Mouse (Mus musculus) kidney, postnatal 0 days (tissue): ENCODE results near the gene Slc16a10. TPM values are rescaled to one million over a fixed set of nuclear protein-coding genes. Genes with fewer than 3 reads are reported as not detected.

Experiments used
- ATAC-seq: fragments of 200-750 bp; cut with Nextera tagmentation; replicated peaks from 2 replicates; pipeline ENCODE4 v1.8.0; 2017; ENCODE audit warnings: low read depth, moderate number of reproducible peaks, moderate TSS enrichment, moderate library complexity; ENCODE audit not compliant: low FRiP score
- DNase-seq: peaks from one replicate; pipeline ENCODE4 v3.0.0-alpha.2; 2016; ENCODE audit warnings: low spot score
- H3K27ac ChIP-seq: fragments of 300-500 bp; sonication (generic); 2 replicates; pipeline ENCODE4 v1.5.1; 2014; ENCODE audit warnings: mild to moderate bottlenecking
- H3K27me3 ChIP-seq: fragments of 300-500 bp; sonication (generic); 2 replicates; pipeline ENCODE4 v1.6.1; 2014; ENCODE audit warnings: low read length, mixed read lengths; ENCODE audit not compliant: insufficient read depth
- H3K36me3 ChIP-seq: fragments of 300-500 bp; sonication (generic); 2 replicates; pipeline ENCODE4 v1.6.1; 2014; ENCODE audit warnings: low read length, mixed read lengths; ENCODE audit not compliant: insufficient read depth
- H3K4me1 ChIP-seq: fragments of 300-500 bp; sonication (generic); replicated peaks from 2 replicates; pipeline ENCODE4 v1.6.1; 2014; ENCODE audit warnings: antibody characterized with exemption, low read length, mixed read lengths; ENCODE audit not compliant: insufficient read depth
- H3K4me2 ChIP-seq: fragments of 300-500 bp; sonication (generic); 2 replicates; pipeline ENCODE4 v1.6.1; 2014; ENCODE audit warnings: mild to moderate bottlenecking, low read length, moderate library complexity, mixed read lengths
- H3K4me3 ChIP-seq: fragments of 300-500 bp; sonication (generic); replicated peaks from 2 replicates; pipeline ENCODE4 v1.5.1; 2014; ENCODE audit warnings: low read depth, low read length
- H3K9ac ChIP-seq: fragments of 300-500 bp; sonication (generic); 2 replicates; pipeline ENCODE4 v1.6.1; 2014; ENCODE audit warnings: low read depth, low read length
- H3K9me3 ChIP-seq: fragments of 300-500 bp; sonication (generic); replicated peaks from 2 replicates; pipeline ENCODE4 v1.6.1; 2016; ENCODE audit warnings: low read length, inconsistent platforms, mixed read lengths
- CTCF ChIP-seq: IDR thresholded peaks from 2 replicates; pipeline ENCODE4 v1.5.1; 2016; ENCODE audit warnings: antibody characterized with exemption, low read depth, mild to moderate bottlenecking, moderate library complexity
- WGBS: fragments of 180-500 bp; shearing (Covaris S2); extraction: QIAGEN DNeasy Blood & Tissue Kit; methylation state at CpG from one replicate; pipeline ENCODE4 v1.1.7; 2014; 5-methylcytosine and 5-hydroxymethylcytosine counted together
- polyA plus RNA-seq: library from polyadenylated mRNA; unstranded; fragments of >200 nt; fragmentation: Nextera tagmentation; extraction: Ambion mirVana; gene quantifications from 2 replicates; pipeline ENCODE4 v1.2.1, GENCODE M21; 2015

The Slc16a10 gene
- polyA plus RNA-seq, 1 experiment from 2014 or later: 10.0 TPM

DNA sequence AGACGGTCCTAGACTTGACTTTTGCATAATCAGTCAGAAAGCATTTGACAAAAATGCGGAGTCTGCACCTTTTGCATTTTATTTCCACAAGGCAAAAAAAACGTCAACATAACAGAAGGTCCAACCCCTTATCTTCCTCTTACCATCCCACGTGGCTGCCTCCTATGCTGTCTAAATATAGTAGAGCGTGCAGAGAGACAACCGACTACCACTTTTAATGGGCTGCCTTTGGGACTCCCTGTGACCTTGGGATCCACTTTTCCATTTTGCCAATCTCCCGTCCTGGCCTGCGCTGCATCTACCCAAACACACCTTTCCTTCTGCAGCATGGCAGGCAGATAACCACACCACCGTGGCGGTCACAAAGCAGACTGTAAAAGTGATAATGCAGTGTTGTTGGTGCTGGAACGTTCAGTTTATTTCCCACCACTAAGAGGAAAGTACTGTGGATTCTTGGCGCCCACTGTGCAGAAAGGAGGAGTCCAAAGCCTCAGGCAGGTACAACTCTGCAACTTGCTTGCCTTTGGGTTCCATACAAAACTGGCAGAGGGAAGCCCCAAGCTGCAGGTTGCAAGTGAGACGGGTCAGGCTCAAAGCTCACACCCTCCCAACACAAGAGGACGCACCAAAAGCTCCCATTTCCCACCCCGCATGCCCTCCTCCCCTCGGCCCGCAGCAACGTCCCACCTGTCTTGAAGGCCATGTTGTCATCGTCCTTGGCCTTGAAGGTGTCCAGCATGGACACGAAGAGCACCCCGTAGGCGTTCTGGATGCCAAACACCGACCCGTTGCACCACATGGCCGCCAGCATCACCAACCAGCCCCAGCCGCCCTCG is 824 bp downstream of the Slc16a10 start:
- no peaks in the 10 kb centered on the region for H3K9me3 ChIP-seq
- 0 out of 2 replicates have a peak, but pooled peaks cover 9% of the 10 kb centered on the region for H3K4me1 ChIP-seq
- DNase-seq (no peak), ATAC-seq (0 out of 2 replicates have a peak, but pooled peaks have one; percentile 2)
- WGBS: 21% methylated on average over 27 of the region's 27 CpGs
- H3K27ac ChIP-seq: no peak overlapping the region
- H3K36me3 ChIP-seq: no peaks in the 10 kb centered on the region
- TF ChIP-seq CTCF: no peak
- H3K27me3 ChIP-seq: no peaks in the 10 kb centered on the region
- H3K4me3 ChIP-seq: peak overlapping the region; percentile 60
- H3K4me2 ChIP-seq: peak overlapping the region; percentile 96
- peak overlapping the region; percentile 74 for H3K9ac ChIP-seq

- ATAC-seq: no peak
- Histone ChIP-seq H3K36me3 (no peaks in the 10 kb centered on the region), H3K27me3 (no peaks in the 10 kb centered on the region), H3K4me3 (no peak overlapping the region), H3K9me3 (no peaks in the 10 kb centered on the region), H3K27ac (no peak overlapping the region), H3K9ac (no peak overlapping the region), H3K4me1 (0 out of 2 replicates have a peak, but pooled peaks cover 9% of the 10 kb centered on the region), H3K4me2 (no peak overlapping the region)
- WGBS: 82% methylated on average over 4 of the region's 4 CpGs
- TF ChIP-seq CTCF: no peak
- no peak for DNase-seq
These were observed 2.4 kb downstream of the Slc16a10 start for GRCm38 (mm10) chr10:40139646-40140045.

DNA sequence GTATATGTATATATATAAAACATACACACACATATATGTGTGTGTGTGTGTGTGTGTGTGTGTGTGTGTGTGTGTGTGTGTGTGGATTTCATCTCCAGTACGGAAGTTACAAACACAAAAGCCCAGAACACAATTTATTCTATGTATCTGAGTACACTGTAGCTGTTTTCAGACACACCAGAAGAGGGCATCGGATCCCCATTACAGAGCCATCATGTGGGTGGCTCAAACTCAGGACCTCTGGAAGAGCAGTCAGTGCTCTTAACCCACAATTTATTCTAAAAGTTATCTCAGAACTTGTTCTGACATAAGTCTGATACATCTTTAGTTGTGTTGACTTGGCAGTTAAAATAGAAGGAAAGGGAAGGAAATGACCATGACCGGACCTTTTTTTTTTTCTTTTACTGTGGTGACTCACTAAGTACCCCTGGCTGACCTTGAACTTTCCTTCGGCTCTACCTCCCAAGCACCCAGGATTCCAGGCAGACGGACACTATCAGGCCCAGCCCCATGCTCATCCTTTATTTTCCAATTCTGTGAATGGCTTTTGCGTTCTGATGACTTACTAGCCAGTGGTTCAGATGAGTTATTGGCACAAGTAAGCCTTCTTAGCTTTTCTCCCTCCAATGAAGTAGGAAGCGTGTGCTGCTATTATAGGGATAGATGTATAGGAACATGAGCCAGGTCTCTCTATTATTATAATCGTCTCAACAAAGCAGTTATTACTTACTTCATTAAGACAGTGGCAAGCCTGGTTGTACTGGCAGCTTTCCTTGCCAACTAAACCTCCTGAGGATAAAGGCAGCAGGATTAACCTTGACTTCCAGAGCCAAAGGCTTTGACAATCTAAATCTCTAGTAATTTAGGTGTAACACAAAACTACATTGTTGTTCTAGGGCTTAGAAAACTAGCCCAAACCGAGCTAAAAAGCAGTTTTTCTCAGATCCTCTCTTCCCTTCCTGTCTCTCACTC is 6.0 kb downstream of the Slc16a10 start:
- Histone ChIP-seq H3K27me3 (no peaks in the 10 kb centered on the region), H3K9me3 (no peaks in the 10 kb centered on the region), H3K27ac (no peak overlapping the region), H3K4me1 (0 out of 2 replicates have a peak, but pooled peaks cover 1% of the 10 kb centered on the region), H3K4me2 (no peak overlapping the region), H3K4me3 (no peak overlapping the region), H3K36me3 (no peaks in the 10 kb centered on the region), H3K9ac (no peak overlapping the region)
- WGBS: 79% methylated on average over 9 of the region's 9 CpGs
- ATAC-seq: no peak
- no peak for DNase-seq
- 0 out of 2 replicates have a peak, but pooled peaks have one; percentile 11 for TF ChIP-seq CTCF

DNA sequence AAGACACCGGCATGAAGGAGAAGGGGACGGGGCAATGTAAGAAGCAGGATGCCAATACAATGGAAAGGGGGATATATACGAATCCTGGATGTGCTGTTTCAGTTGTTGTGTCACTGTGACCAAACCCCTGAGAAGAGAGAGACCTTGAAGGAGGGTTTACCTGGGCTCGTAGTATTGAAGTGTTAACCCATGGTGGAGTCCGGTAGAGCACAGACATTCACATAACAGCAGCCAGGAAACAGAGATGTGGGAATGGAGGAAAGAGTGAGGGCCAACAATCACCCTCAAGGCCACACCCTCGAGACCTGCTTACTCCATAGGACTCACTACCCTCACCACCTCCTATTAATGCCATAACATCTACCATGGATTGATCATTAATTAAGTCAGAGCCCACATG is 7.2 kb downstream of the Slc16a10 start:
- Histone ChIP-seq H3K27me3 (no peaks in the 10 kb centered on the region), H3K27ac (no peak overlapping the region), H3K36me3 (no peaks in the 10 kb centered on the region), H3K4me3 (no peak overlapping the region), H3K4me2 (no peak overlapping the region), H3K4me1 (no peaks in the 10 kb centered on the region), H3K9me3 (no peaks in the 10 kb centered on the region), H3K9ac (no peak overlapping the region)
- no peak for ATAC-seq
- WGBS: 94% methylated on average over 6 of the region's 6 CpGs
- TF ChIP-seq CTCF: no peak
- DNase-seq: no peak

DNA sequence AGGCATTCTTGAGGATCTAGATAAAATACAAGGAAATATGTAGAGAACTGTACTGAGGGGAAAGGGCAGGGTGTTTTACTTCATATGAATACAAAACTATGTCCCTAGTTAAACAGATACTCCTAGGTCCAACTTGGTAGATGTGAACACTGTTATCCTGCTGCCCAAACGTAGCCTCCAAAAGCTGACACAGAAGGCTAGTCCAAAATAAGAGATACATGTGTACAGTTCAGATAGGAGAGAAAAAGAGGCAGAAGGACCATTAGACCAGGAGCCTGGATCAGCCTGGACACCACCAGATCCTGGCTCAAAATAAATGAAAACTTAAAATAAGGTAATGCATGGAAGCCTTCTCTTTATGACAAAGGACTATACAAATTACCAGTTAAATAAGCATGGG is 8.4 kb downstream of the Slc16a10 start:
- DNase-seq (no peak), ATAC-seq (no peak)
- H3K9me3 ChIP-seq: no peaks in the 10 kb centered on the region
- H3K27ac ChIP-seq: no peak overlapping the region
- H3K9ac ChIP-seq: no peak overlapping the region
- H3K4me1 ChIP-seq: no peaks in the 10 kb centered on the region
- whole genome bisulfite sequencing: 68% methylated on average over 1 of the region's 1 CpGs
- no peak for TF ChIP-seq CTCF
- H3K27me3 ChIP-seq: no peaks in the 10 kb centered on the region
- no peak overlapping the region for H3K4me2 ChIP-seq
- no peaks in the 10 kb centered on the region for H3K36me3 ChIP-seq
- H3K4me3 ChIP-seq: no peak overlapping the region
